Mouse (Mus musculus): Measurements from ENCODE around the gene Ucp1. TPM values are rescaled to one million over a fixed set of nuclear protein-coding genes. Genes with fewer than 3 reads are reported as not detected.

The Ucp1 gene
- polyA plus RNA-seq, 1 experiment from 2014 or later = 0.18 TPM

GRCm38 (mm10) chr8:83342693-83343092 is 52.5 kb downstream of the Ucp1 start:
- no peak for ATAC-seq
- Histone ChIP-seq H3K4me1 (ENCODE audit: control insufficient read depth, insufficient read depth, low read length) (no peaks in the 10 kb centered on the region), H3K36me3 (ENCODE audit: control insufficient read depth, insufficient read depth, low read length) (no peaks in the 10 kb centered on the region), H3K27me3 (ENCODE audit: control insufficient read depth, insufficient read depth, low read depth, low read length) (no peaks in the 10 kb centered on the region), H3K4me2 (ENCODE audit: low read length) (no peak overlapping the region), H3K9ac (ENCODE audit: low read depth, low read length) (no peak overlapping the region), H3K4me3 (ENCODE audit: low read depth, low read length) (no peak overlapping the region), H3K27ac (ENCODE audit: low read length) (no peak overlapping the region), H3K9me3 (replicated peaks; ENCODE audit: control insufficient read depth, low read length, poor library complexity, severe bottlenecking) (no peaks in the 10 kb centered on the region)

Other genes with a start within 250 kb of the Ucp1 start
- 17.4 and 17.8 TPM in 2 replicates for gene Tbc1d9, start 125.0 kb upstream of the Ucp1 start, polyA plus RNA-seq (2015; fragmentation: Nextera tagmentation; extraction: Ambion mirVana)
- 6.1 and 6.9 TPM in 2 replicates for gene Gm10645, start 124.2 kb upstream of the Ucp1 start, polyA plus RNA-seq (2015; fragmentation: Nextera tagmentation; extraction: Ambion mirVana)
- 28.9 and 31.6 TPM in 2 replicates for gene Elmod2, start 42.1 kb downstream of the Ucp1 start, polyA plus RNA-seq (2015; fragmentation: Nextera tagmentation; extraction: Ambion mirVana)
- gene Mgat4d, start 58.1 kb downstream of the Ucp1 start, polyA plus RNA-seq (2015; fragmentation: Nextera tagmentation; extraction: Ambion mirVana) = not detected in 2 replicates
- 11.5 and 12.6 TPM in 2 replicates for gene Clgn, start 99.5 kb downstream of the Ucp1 start, polyA plus RNA-seq (2015; fragmentation: Nextera tagmentation; extraction: Ambion mirVana)
- 327 and 361 TPM in 2 replicates for gene Scoc, start 168.0 kb downstream of the Ucp1 start, polyA plus RNA-seq (2015; fragmentation: Nextera tagmentation; extraction: Ambion mirVana)
- 0.07 TPM in 1 of 2 replicates, not detected in the other for gene Olfr370, start 245.4 kb downstream of the Ucp1 start, polyA plus RNA-seq (2015; fragmentation: Nextera tagmentation; extraction: Ambion mirVana)

Data from midbrain, embryonic 16.5 days (tissue).